Mouse (Mus musculus) kidney, postnatal 10 days (tissue): ENCODE results near the gene Sfmbt1.

Source experiments
- DNase-seq: peaks from one replicate; pipeline ENCODE4 v3.0.0; 2021; ENCODE audit warnings: mixed read lengths

Gene Sfmbt1

GRCm38 (mm10) chr14:30826174-30827140, 111.8 kb downstream of the Sfmbt1 start:
- no peak for DNase-seq

GRCm38 (mm10) chr14:30827480-30827879, 112.8 kb downstream of the Sfmbt1 start:
- no peak for DNase-seq

- DNase-seq: peak; percentile 70
Measured at GRCm38 (mm10) chr14:30828077-30828476, 113.4 kb downstream of the Sfmbt1 start.

GRCm38 (mm10) chr14:30828635-30829460, 114.2 kb downstream of the Sfmbt1 start:
- DNase-seq: peak; percentile 58

GRCm38 (mm10) chr14:30837416-30837996, 122.9 kb downstream of the Sfmbt1 start:
- no peak for DNase-seq

- DNase-seq: no peak
Measured at GRCm38 (mm10) chr14:30843701-30844100, 129.1 kb downstream of the Sfmbt1 start.

GRCm38 (mm10) chr14:30850504-30850903, 135.9 kb downstream of the Sfmbt1 start:
- DNase-seq: no peak

- DNase-seq: no peak
Measured at GRCm38 (mm10) chr14:30852325-30852724, 137.7 kb downstream of the Sfmbt1 start.

- no peak for DNase-seq
Measured at GRCm38 (mm10) chr14:30855316-30855715, 140.7 kb downstream of the Sfmbt1 start.

- DNase-seq: no peak
Measured at GRCm38 (mm10) chr14:30856885-30857507, 142.3 kb downstream of the Sfmbt1 start.

- DNase-seq: peak; percentile 34
Measured at GRCm38 (mm10) chr14:30857990-30858389, 143.3 kb downstream of the Sfmbt1 start.

- no peak for DNase-seq
Measured at GRCm38 (mm10) chr14:30861421-30862125, 146.9 kb downstream of the Sfmbt1 start.

GRCm38 (mm10) chr14:30862368-30862767, 147.7 kb downstream of the Sfmbt1 start:
- no peak for DNase-seq

- peak; percentile 34 for DNase-seq
Measured at GRCm38 (mm10) chr14:30865311-30865710, 150.7 kb downstream of the Sfmbt1 start.

- DNase-seq: peak; percentile 90
Measured at GRCm38 (mm10) chr14:30867042-30867441, 152.4 kb downstream of the Sfmbt1 start.

- DNase-seq: no peak
Measured at GRCm38 (mm10) chr14:30868826-30869225, 154.2 kb downstream of the Sfmbt1 start.

GRCm38 (mm10) chr14:30869391-30869801, 154.7 kb downstream of the Sfmbt1 start:
- peak; percentile 20 for DNase-seq

GRCm38 (mm10) chr14:30870206-30871147, 155.8 kb downstream of the Sfmbt1 start:
- DNase-seq: peak; percentile 68
